Mouse (Mus musculus) kidney, adult 2 months (tissue): ENCODE results near the gene Epb41.

Experiments
- CTCF ChIP-seq: fragments of 200-500 bp; conservative IDR thresholded peaks from 2 replicates; pipeline ENCODE4 v1.5.1; 2011; ENCODE audit warnings: low read depth, mild to moderate bottlenecking, control low read depth, low read length, moderate library complexity, mixed read lengths; ENCODE audit not compliant: insufficient read depth, insufficient read length
- POLR2A ChIP-seq: fragments of 200-500 bp; IDR thresholded peaks from one replicate; pipeline ENCODE4 v1.6.1; 2011; ENCODE audit warnings: low read depth, low read length, control low read depth

- TF ChIP-seq CTCF: no peak
- no peak for TF ChIP-seq POLR2A
Measured at GRCm38 (mm10) chr4:131918711-131919500, 156.2 kb downstream of the Epb41 start.
